In genomic region chr10:122614720-122615119, GRCm38 (mm10) we compare ENCODE assay signal across 11 mouse cellular contexts.
DNase-seq lines count a peak whose midpoint lies in the region; ATAC-seq and TF ChIP-seq lines count a peak whose summit lies in the region.
"Had no signal": no experiment of that assay in that cellular context is flagged by ENCODE, and none has a peak within 500 bp of the region (broad histone marks: within the 10 kb centered on the region; RNA-seq: fewer than 3 reads in every experiment).

No protein-coding gene starts in this region.

- no peaks in the 10 kb centered on the region for H3K36me3 ChIP-seq in kidney, adult 2 months (ENCODE audit: control insufficient read depth, insufficient read depth, low read length)
- H3K36me3 ChIP-seq: hindbrain, embryonic 10.5 days had no signal

- peak; percentile 85 for ATAC-seq in granulocyte monocyte progenitor cell, adult 5-6 weeks (replicated peaks; ENCODE audit: poor library complexity, severe bottlenecking)

- no peaks in the 10 kb centered on the region for H3K27me3 ChIP-seq in kidney, adult 2 months (replicated peaks; ENCODE audit: control insufficient read depth, insufficient read depth, low read length)

- DNase-seq in kidney, adult 2 months: no peak
- no peak for DNase-seq in kidney, postnatal 25 days
- DNase-seq in lung, postnatal 14 days: peak; percentile 5
- no peak for DNase-seq in Muller cell, postnatal 12 days (ENCODE audit: inconsistent ontology term)
- no peak for DNase-seq in urinary bladder, postnatal 25 days (ENCODE audit: low spot score)
- DNase-seq: cerebellum, postnatal 36 days; kidney, postnatal 4 days; retina, postnatal 1 day had no signal

- no peak for TF ChIP-seq CTCF in kidney, adult 2 months (conservative IDR thresholded peaks at IDR 0.05; ENCODE audit: insufficient read depth, insufficient read length, low read depth, low read length)
- TF ChIP-seq CTCF in bone marrow macrophage, adult 2 months (IDR thresholded peaks at IDR 0.05; ENCODE audit: low read depth, low read length): no peak

- peak overlapping the region; percentile 98 for H3K27ac ChIP-seq in kidney, adult 2 months (ENCODE audit: insufficient read depth, low read depth, low read length)
- H3K27ac ChIP-seq in bone marrow macrophage, adult 2 months (ENCODE audit: insufficient read depth, low read depth, low read length): peak overlapping the region; percentile 58
- H3K27ac ChIP-seq: hindbrain, embryonic 10.5 days had no signal

- 52% methylated on average over 3 of the region's 3 CpGs for WGBS in kidney, adult 2 months

- no peak for TF ChIP-seq POLR2A in kidney, adult 2 months (IDR thresholded peaks at IDR 0.05; ENCODE audit: low read depth, low read length)
- TF ChIP-seq POLR2A in bone marrow macrophage, adult 2 months (IDR thresholded peaks at IDR 0.05; ENCODE audit: borderline replicate concordance, low read depth, low read length): no peak

- no peak overlapping the region for H3K4me3 ChIP-seq in kidney, adult 2 months (ENCODE audit: insufficient read depth, low read depth, low read length)
- no peak overlapping the region for H3K4me3 ChIP-seq in bone marrow macrophage, adult 2 months (ENCODE audit: insufficient read depth, low read length)
- H3K4me3 ChIP-seq: hindbrain, embryonic 10.5 days had no signal

- H3K4me1 ChIP-seq in kidney, adult 2 months (ENCODE audit: control insufficient read depth, insufficient read depth, low read length): peaks cover 30% of the 10 kb centered on the region
- peaks cover 31% of the 10 kb centered on the region for H3K4me1 ChIP-seq in bone marrow macrophage, adult 2 months (ENCODE audit: control insufficient read depth, insufficient read depth, low read length)
